In the genomic region with DNA sequence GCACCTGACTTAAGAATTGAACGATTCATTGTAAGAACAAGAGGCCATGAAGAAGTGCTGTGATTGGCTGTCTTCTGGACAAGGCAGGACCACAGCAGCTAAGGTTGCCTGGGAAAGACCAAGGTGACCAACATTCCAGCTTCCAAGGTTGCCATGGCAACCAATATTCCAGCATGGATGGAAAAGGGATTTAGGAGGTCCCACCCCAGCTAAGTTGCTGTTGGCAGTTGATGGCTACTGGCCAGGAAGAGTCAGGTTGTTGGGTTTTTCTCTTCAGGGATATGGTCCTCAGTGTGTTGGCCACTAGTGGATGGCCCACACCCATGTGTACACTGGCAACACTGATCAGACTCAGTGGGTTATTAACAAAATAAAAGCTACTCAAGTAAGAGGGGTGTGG, we compare ENCODE assay signal across 19 mouse cellular contexts.
DNase-seq lines count a peak whose midpoint lies in the region; ATAC-seq and TF ChIP-seq lines count a peak whose summit lies in the region.
"Had no signal": no experiment of that assay in that cellular context is flagged by ENCODE, and none has a peak within 500 bp of the region (broad histone marks: within the 10 kb centered on the region; RNA-seq: fewer than 3 reads in every experiment).

No protein-coding gene starts in this region.

- DNase-seq in midbrain, embryonic 11.5 days (ENCODE audit: low spot score, missing footprints): peak; percentile 70
- no peak for DNase-seq in midbrain, postnatal 0 days (ENCODE audit: low spot score)
- peak; percentile 0 for DNase-seq in urinary bladder, postnatal 14 days (ENCODE audit: low spot score)
- no peak for DNase-seq in urinary bladder, postnatal 10 days (ENCODE audit: low spot score)
- no peak for DNase-seq in right cerebral cortex, postnatal 36 days (ENCODE audit: low spot score in 2 of 2)
- DNase-seq: adrenal gland, adult 8-10 months; adrenal gland, postnatal 14 days; adrenal gland, postnatal 36 days; cerebellum, adult 11-12 months; cerebellum, adult 2 months; cerebellum, adult 9-10 months; cerebellum, postnatal 10 days; cerebellum, postnatal 25 days; forebrain, postnatal 0 days had no signal

- TF ChIP-seq CTCF in midbrain, postnatal 0 days (IDR thresholded peaks at IDR 0.05): no peak

- H3K27ac ChIP-seq in midbrain, embryonic 11.5 days (ENCODE audit: low read depth, low read length): no peak overlapping the region
- no peak overlapping the region for H3K27ac ChIP-seq in midbrain, postnatal 0 days (ENCODE audit: low read depth, low read length)
- H3K27ac ChIP-seq: embryonic facial prominence, embryonic 10.5 days; embryonic facial prominence, embryonic 12.5 days; forebrain, embryonic 13.5 days; forebrain, embryonic 15.5 days had no signal

- H3K36me3 ChIP-seq in midbrain, embryonic 11.5 days (ENCODE audit: control insufficient read depth, insufficient read depth, low read length): no peaks in the 10 kb centered on the region
- no peaks in the 10 kb centered on the region for H3K36me3 ChIP-seq in midbrain, postnatal 0 days (ENCODE audit: insufficient read depth, low read length)
- H3K36me3 ChIP-seq: embryonic facial prominence, embryonic 12.5 days; forebrain, embryonic 15.5 days had no signal

- H3K4me3 ChIP-seq in midbrain, embryonic 11.5 days (ENCODE audit: low read depth, low read length): no peak overlapping the region
- no peak overlapping the region for H3K4me3 ChIP-seq in midbrain, postnatal 0 days (ENCODE audit: low read depth, low read length)
- H3K4me3 ChIP-seq: embryonic facial prominence, embryonic 10.5 days; embryonic facial prominence, embryonic 12.5 days; forebrain, embryonic 13.5 days; forebrain, embryonic 15.5 days had no signal

- H3K4me2 ChIP-seq in midbrain, embryonic 11.5 days: no peak overlapping the region
- no peak overlapping the region for H3K4me2 ChIP-seq in midbrain, postnatal 0 days (ENCODE audit: low read depth, low read length, poor library complexity, severe bottlenecking)
- H3K4me2 ChIP-seq: embryonic facial prominence, embryonic 12.5 days; forebrain, embryonic 13.5 days; forebrain, embryonic 15.5 days had no signal

- ATAC-seq in midbrain, embryonic 11.5 days (ENCODE audit: low FRiP score): no peak
- no peak for ATAC-seq in midbrain, postnatal 0 days (ENCODE audit: low FRiP score)
- ATAC-seq: activated CD4-positive, CD25-positive, alpha-beta regulatory T cell, adult 4 months; forebrain, embryonic 13.5 days; forebrain, embryonic 15.5 days; forebrain, postnatal 0 days had no signal

- WGBS in midbrain, embryonic 11.5 days: 89% methylated on average over 1 of the region's 1 CpGs
- WGBS in midbrain, postnatal 0 days: 85% methylated on average over 1 of the region's 1 CpGs

- H3K27me3 ChIP-seq in midbrain, embryonic 11.5 days (ENCODE audit: control insufficient read depth, insufficient read depth, low read length): no peaks in the 10 kb centered on the region
- no peaks in the 10 kb centered on the region for H3K27me3 ChIP-seq in midbrain, postnatal 0 days (ENCODE audit: insufficient read depth, low read length)
- H3K27me3 ChIP-seq: embryonic facial prominence, embryonic 12.5 days; forebrain, embryonic 13.5 days; forebrain, embryonic 15.5 days had no signal

- H3K9ac ChIP-seq in midbrain, embryonic 11.5 days (ENCODE audit: low read length): no peak overlapping the region
- no peak overlapping the region for H3K9ac ChIP-seq in midbrain, postnatal 0 days (replicated peaks; ENCODE audit: low read length, poor library complexity, severe bottlenecking)
- H3K9ac ChIP-seq: embryonic facial prominence, embryonic 12.5 days; forebrain, embryonic 13.5 days; forebrain, embryonic 15.5 days; forebrain, postnatal 0 days had no signal

- H3K4me1 ChIP-seq in midbrain, embryonic 11.5 days (ENCODE audit: control insufficient read depth, insufficient read depth, low read length): no peaks in the 10 kb centered on the region
- no peaks in the 10 kb centered on the region; the same call in 1 of the 2 replicates for H3K4me1 ChIP-seq in midbrain, postnatal 0 days (ENCODE audit: insufficient read depth, low read length)

- no peaks in the 10 kb centered on the region for H3K9me3 ChIP-seq in midbrain, embryonic 11.5 days (ENCODE audit: control insufficient read depth, low read length)
- no peaks in the 10 kb centered on the region for H3K9me3 ChIP-seq in midbrain, postnatal 0 days (ENCODE audit: low read length)
- H3K9me3 ChIP-seq: embryonic facial prominence, embryonic 12.5 days; forebrain, embryonic 15.5 days had no signal

Comparison
In these comparisons a context has a peak if more than half of its experiments do, and no peak if none do; other contexts are left out.
1. DNase-seq: peak in midbrain, embryonic 11.5 days (single experiment) and urinary bladder, postnatal 14 days (single experiment); none in midbrain, postnatal 0 days (single experiment), urinary bladder, postnatal 10 days (single experiment) and right cerebral cortex, postnatal 36 days (0 of 2).